Comparison of ENCODE assay signal across 14 mouse cellular contexts in genomic region chr14:68447240-68447923, GRCm38 (mm10).
DNase-seq lines count a peak whose midpoint lies in the region; ATAC-seq and TF ChIP-seq lines count a peak whose summit lies in the region.
"Had no signal": no experiment of that assay in that cellular context is flagged by ENCODE, and none has a peak within 500 bp of the region (broad histone marks: within the 10 kb centered on the region; RNA-seq: fewer than 3 reads in every experiment).

No protein-coding gene starts in this region.

- no peaks in the 10 kb centered on the region for H3K36me3 ChIP-seq in heart, adult 2 months (ENCODE audit: control insufficient read depth, insufficient read depth, low read length)
- H3K36me3 ChIP-seq in heart, embryonic 11.5 days (ENCODE audit: control insufficient read depth, insufficient read depth, low read length): no peaks in the 10 kb centered on the region
- no peaks in the 10 kb centered on the region for H3K36me3 ChIP-seq in neural tube, embryonic 13.5 days
- no peaks in the 10 kb centered on the region for H3K36me3 ChIP-seq in midbrain, embryonic 11.5 days (ENCODE audit: control insufficient read depth, insufficient read depth, low read length)
- H3K36me3 ChIP-seq: lung, embryonic 15.5 days; midbrain, embryonic 13.5 days had no signal

- no peaks in the 10 kb centered on the region for H3K79me2 ChIP-seq in heart, adult 2 months (replicated peaks; ENCODE audit: control insufficient read depth, insufficient read depth, low read length)

- no peak overlapping the region for H3K27ac ChIP-seq in heart, adult 2 months
- no peak overlapping the region for H3K27ac ChIP-seq in heart, embryonic 11.5 days (ENCODE audit: low read depth, low read length)
- H3K27ac ChIP-seq in neural tube, embryonic 13.5 days (replicated peaks): peak overlapping the region; percentile 34; the same call in 1 of the 2 replicates
- H3K27ac ChIP-seq in midbrain, embryonic 11.5 days (ENCODE audit: low read depth, low read length): no peak overlapping the region
- H3K27ac ChIP-seq: lung, embryonic 15.5 days; midbrain, embryonic 13.5 days had no signal

- no peaks in the 10 kb centered on the region for H3K9me3 ChIP-seq in heart, embryonic 11.5 days (replicated peaks; ENCODE audit: control insufficient read depth, low read length)
- no peaks in the 10 kb centered on the region for H3K9me3 ChIP-seq in neural tube, embryonic 13.5 days
- H3K9me3 ChIP-seq in midbrain, embryonic 11.5 days (ENCODE audit: control insufficient read depth, low read length): no peaks in the 10 kb centered on the region
- H3K9me3 ChIP-seq: lung, embryonic 15.5 days; midbrain, embryonic 13.5 days had no signal

- H3K27me3 ChIP-seq in heart, adult 2 months (ENCODE audit: control insufficient read depth, insufficient read depth, low read length): no peaks in the 10 kb centered on the region
- H3K27me3 ChIP-seq in heart, embryonic 11.5 days (ENCODE audit: control insufficient read depth, insufficient read depth, low read length): no peaks in the 10 kb centered on the region
- H3K27me3 ChIP-seq in neural tube, embryonic 13.5 days: no peaks in the 10 kb centered on the region
- no peaks in the 10 kb centered on the region for H3K27me3 ChIP-seq in midbrain, embryonic 11.5 days (ENCODE audit: control insufficient read depth, insufficient read depth, low read length)
- H3K27me3 ChIP-seq: lung, embryonic 15.5 days; midbrain, embryonic 13.5 days had no signal

- 59% methylated on average over 7 of the region's 7 CpGs for WGBS in heart, adult 2 months
- WGBS in heart, embryonic 11.5 days (ENCODE audit: insufficient replicate concordance): 68% methylated on average over 7 of the region's 7 CpGs
- 38% methylated on average over 7 of the region's 7 CpGs for WGBS in neural tube, embryonic 13.5 days
- 81% methylated on average over 7 of the region's 7 CpGs for WGBS in midbrain, embryonic 11.5 days

- DNase-seq in heart, adult 2 months: no peak
- DNase-seq in adrenal gland, postnatal 36 days: peak; percentile 53 to 65
- peak; percentile 26 for DNase-seq in kidney, postnatal 10 days
- no peak for DNase-seq in cerebellum, postnatal 36 days
- DNase-seq in midbrain, embryonic 11.5 days (ENCODE audit: low spot score, missing footprints): no peak
- DNase-seq in ovary, adult 18-20 months (ENCODE audit: low spot score): no peak
- DNase-seq: heart, adult 11 months; heart, postnatal 14 days; thymus, adult 18-20 months had no signal

- H3K9ac ChIP-seq in heart, adult 2 months (ENCODE audit: low read depth, low read length): no peak overlapping the region
- H3K9ac ChIP-seq in heart, embryonic 11.5 days (ENCODE audit: low read depth, low read length): no peak overlapping the region
- H3K9ac ChIP-seq in neural tube, embryonic 13.5 days: no peak overlapping the region
- no peak overlapping the region for H3K9ac ChIP-seq in midbrain, embryonic 11.5 days (ENCODE audit: low read length)
- H3K9ac ChIP-seq: lung, embryonic 15.5 days; midbrain, embryonic 13.5 days had no signal

- TF ChIP-seq CTCF in heart, adult 2 months (IDR thresholded peaks at IDR 0.05): 0 out of 2 replicates have a peak, but pooled peaks have one; percentile 11

- H3K4me1 ChIP-seq in heart, adult 2 months (ENCODE audit: control insufficient read depth, insufficient read depth, low read length): no peaks in the 10 kb centered on the region
- H3K4me1 ChIP-seq in heart, embryonic 11.5 days (ENCODE audit: control insufficient read depth, insufficient read depth, low read length): no peaks in the 10 kb centered on the region
- peaks cover 26% of the 10 kb centered on the region for H3K4me1 ChIP-seq in neural tube, embryonic 13.5 days (replicated peaks)
- H3K4me1 ChIP-seq in midbrain, embryonic 11.5 days (ENCODE audit: control insufficient read depth, insufficient read depth, low read length): no peaks in the 10 kb centered on the region
- H3K4me1 ChIP-seq: lung, embryonic 15.5 days had no signal

- no peak overlapping the region for H3K4me2 ChIP-seq in heart, embryonic 11.5 days
- H3K4me2 ChIP-seq in neural tube, embryonic 13.5 days: no peak overlapping the region
- H3K4me2 ChIP-seq in midbrain, embryonic 11.5 days: no peak overlapping the region
- H3K4me2 ChIP-seq: lung, embryonic 15.5 days; midbrain, embryonic 13.5 days had no signal

- no peak for TF ChIP-seq EP300 in heart, adult 2 months (IDR thresholded peaks at IDR 0.05; ENCODE audit: insufficient read depth, low read depth, low read length)

- intact Hi-C loops in heart, adult 2 months (cut with DNase I): no loop called here

- no peak overlapping the region for H3K4me3 ChIP-seq in heart, adult 2 months
- H3K4me3 ChIP-seq in heart, embryonic 11.5 days (ENCODE audit: low read depth, low read length): no peak overlapping the region
- no peak overlapping the region for H3K4me3 ChIP-seq in neural tube, embryonic 13.5 days
- H3K4me3 ChIP-seq in midbrain, embryonic 11.5 days (ENCODE audit: low read depth, low read length): no peak overlapping the region
- H3K4me3 ChIP-seq: lung, embryonic 15.5 days; midbrain, embryonic 13.5 days had no signal

- TF ChIP-seq POLR2A in heart, adult 2 months (IDR thresholded peaks at IDR 0.05; ENCODE audit: insufficient read depth, low read depth, low read length): no peak

- no peak for ATAC-seq in heart, embryonic 11.5 days (replicated peaks; ENCODE audit: insufficient number of reproducible peaks, low FRiP score, low TSS enrichment)
- no peak for ATAC-seq in neural tube, embryonic 13.5 days (ENCODE audit: low read depth)
- no peak for ATAC-seq in midbrain, embryonic 11.5 days (ENCODE audit: low FRiP score)
- ATAC-seq: inflammation-experienced regulatory T-cells, adult 6 months; midbrain, embryonic 13.5 days had no signal

Comparison
In these comparisons a context has a peak if more than half of its experiments do, and no peak if none do; other contexts are left out.
1. DNase-seq: peak in adrenal gland, postnatal 36 days (2 of 2) and kidney, postnatal 10 days (single experiment); none in heart, adult 2 months (0 of 2), cerebellum, postnatal 36 days (0 of 2), midbrain, embryonic 11.5 days (single experiment) and ovary, adult 18-20 months (single experiment).